Mouse (Mus musculus) kidney, embryonic 16.5 days (tissue): Measurements from ENCODE around the gene 9530053A07Rik. TPM values are rescaled to one million over a fixed set of nuclear protein-coding genes. Genes with fewer than 3 reads are reported as not detected.

Source experiments
- ATAC-seq: fragments of 200-750 bp; cut with Nextera tagmentation; 2 replicates; pipeline ENCODE4 v1.8.0; 2017; ENCODE audit warnings: moderate TSS enrichment; ENCODE audit not compliant: low FRiP score, low TSS enrichment
- H3K27ac ChIP-seq: fragments of 300-500 bp; sonication (generic); 2 replicates; pipeline ENCODE4 v1.5.1; 2014; ENCODE audit warnings: low read length
- H3K27me3 ChIP-seq: fragments of 300-500 bp; sonication (generic); 2 replicates; pipeline ENCODE4 v1.6.1; 2014; ENCODE audit warnings: low read length, control low read depth, mixed read lengths; ENCODE audit not compliant: insufficient read depth
- H3K36me3 ChIP-seq: fragments of 300-500 bp; sonication (generic); 2 replicates; pipeline ENCODE4 v1.6.1; 2014; ENCODE audit warnings: low read length, control low read depth, mixed read lengths; ENCODE audit not compliant: insufficient read depth
- H3K4me1 ChIP-seq: fragments of 300-500 bp; sonication (generic); 2 replicates; pipeline ENCODE4 v1.6.1; 2014; ENCODE audit warnings: low read length, control low read depth, mixed read lengths; ENCODE audit not compliant: insufficient read depth
- H3K4me2 ChIP-seq: fragments of 300-500 bp; sonication (generic); replicated peaks from 2 replicates; pipeline ENCODE4 v1.6.1; 2014; ENCODE audit warnings: low read depth, low read length
- H3K4me3 ChIP-seq: fragments of 300-500 bp; sonication (generic); 2 replicates; pipeline ENCODE4 v1.5.1; 2014; ENCODE audit warnings: mild to moderate bottlenecking, low read length
- H3K9ac ChIP-seq: fragments of 300-500 bp; sonication (generic); replicated peaks from 2 replicates; pipeline ENCODE4 v1.6.1; 2014; ENCODE audit warnings: low read length
- H3K9me3 ChIP-seq: fragments of 300-500 bp; sonication (generic); 2 replicates; pipeline ENCODE4 v1.6.1; 2016; ENCODE audit warnings: low read length, control low read depth
- WGBS: fragments of 180-500 bp; shearing (Covaris S2); extraction: QIAGEN DNeasy Blood & Tissue Kit; methylation state at CpG from one replicate; pipeline ENCODE4 v1.1.7; 2014; 5-methylcytosine and 5-hydroxymethylcytosine counted together
- polyA plus RNA-seq: library from polyadenylated mRNA; unstranded; fragments of >200 nt; fragmentation: Nextera tagmentation; extraction: Ambion mirVana; gene quantifications from 2 replicates; pipeline ENCODE4 v1.2.1, GENCODE M21; 2015

The 9530053A07Rik gene
- polyA plus RNA-seq, 1 experiment from 2014 or later, result not detected

GRCm38 (mm10) chr7:28191489-28191888 is 62.2 kb downstream of the 9530053A07Rik start:
- peaks cover 74% of the 10 kb centered on the region for H3K36me3 ChIP-seq

DNA sequence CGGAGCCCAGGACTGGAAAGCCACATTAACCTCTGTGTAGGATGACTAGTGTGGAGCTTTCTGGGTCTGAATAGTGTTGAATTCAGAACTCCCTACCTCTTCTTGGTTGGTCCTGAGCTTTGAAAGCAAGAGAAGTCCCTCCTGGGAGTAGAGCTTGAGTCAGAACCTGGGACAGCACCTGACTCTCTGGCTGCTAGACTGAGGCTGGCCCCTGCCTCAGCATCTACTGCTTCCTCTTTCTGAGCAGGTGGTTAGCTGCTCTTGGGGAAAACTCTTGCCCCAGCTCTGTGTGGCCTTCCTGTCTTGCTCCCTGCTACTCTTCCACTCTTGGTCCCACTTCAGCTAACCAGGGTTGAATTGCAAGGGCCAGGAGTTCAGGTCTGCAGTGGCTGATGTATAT is 62.6 kb downstream of the 9530053A07Rik start:
- H3K27me3 ChIP-seq, result no peaks in the 10 kb centered on the region
- no peak overlapping the region for H3K27ac ChIP-seq
- no peak for ATAC-seq
- peaks cover 70% of the 10 kb centered on the region for H3K36me3 ChIP-seq
- no peaks in the 10 kb centered on the region for H3K4me1 ChIP-seq
- H3K9ac ChIP-seq, result no peak overlapping the region
- no peak overlapping the region for H3K4me2 ChIP-seq
- H3K9me3 ChIP-seq, result no peaks in the 10 kb centered on the region
- no peak overlapping the region for H3K4me3 ChIP-seq
- WGBS, result 89% methylated on average over 1 of the region's 1 CpGs

More at GRCm38 (mm10) chr7:28191489-28191888, 62.2 kb downstream of the 9530053A07Rik start:
- 91% methylated on average over 3 of the region's 3 CpGs for WGBS
- Histone ChIP-seq H3K4me3 (no peak overlapping the region), H3K27me3 (no peaks in the 10 kb centered on the region), H3K27ac (no peak overlapping the region), H3K4me2 (no peak overlapping the region), H3K4me1 (no peaks in the 10 kb centered on the region), H3K9ac (no peak overlapping the region), H3K9me3 (no peaks in the 10 kb centered on the region)
- no peak for ATAC-seq

DNA sequence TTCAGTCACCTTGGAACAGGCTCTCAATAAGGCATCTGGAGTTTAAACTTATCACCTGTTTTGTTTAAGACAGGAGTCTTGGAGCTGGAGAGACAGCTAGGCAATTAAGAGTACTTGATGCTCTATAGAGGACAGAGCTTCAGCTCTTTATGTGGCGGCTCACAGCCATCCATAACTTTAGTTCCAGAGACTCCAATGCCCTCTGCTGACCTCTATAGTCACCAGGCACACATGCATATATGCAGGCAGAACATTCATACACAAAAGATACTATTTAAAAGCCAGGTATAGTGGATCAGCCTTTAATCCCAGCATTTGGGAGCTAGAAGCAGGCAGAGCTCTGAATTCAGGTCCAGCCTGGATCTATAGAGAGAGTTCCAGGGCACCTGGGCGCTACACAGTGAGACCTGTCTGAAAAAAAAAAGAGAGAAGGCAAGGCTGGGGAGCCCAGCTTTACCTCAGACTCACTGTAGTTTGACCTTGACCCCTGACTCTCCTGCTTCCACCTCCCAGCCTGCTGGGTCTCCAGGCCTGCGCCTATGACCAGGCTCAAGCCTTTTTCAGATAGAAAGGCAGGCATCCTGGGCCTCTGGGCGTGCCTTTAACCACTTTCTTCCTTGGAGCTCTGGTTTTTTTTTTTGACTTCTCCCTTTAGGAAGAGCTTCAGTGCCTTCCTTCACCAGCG is 66.3 kb downstream of the 9530053A07Rik start:
- 68% methylated on average over 5 of the region's 5 CpGs for WGBS
- H3K9me3 ChIP-seq, result no peaks in the 10 kb centered on the region
- H3K4me2 ChIP-seq, result no peak overlapping the region
- H3K27me3 ChIP-seq, result no peaks in the 10 kb centered on the region
- ATAC-seq, result no peak
- H3K9ac ChIP-seq, result no peak overlapping the region
- no peaks in the 10 kb centered on the region for H3K4me1 ChIP-seq
- H3K36me3 ChIP-seq, result peaks cover 43% of the 10 kb centered on the region; the same call in 1 of the 2 replicates
- H3K27ac ChIP-seq, result peak overlapping the region; percentile 58; the same call in 1 of the 2 replicates
- H3K4me3 ChIP-seq, result no peak overlapping the region

- no peaks in the 10 kb centered on the region for H3K9me3 ChIP-seq
- H3K27ac ChIP-seq, result 0 out of 2 replicates have a peak overlapping the region, but pooled peaks have one; percentile 35
- no peaks in the 10 kb centered on the region for H3K4me1 ChIP-seq
- ATAC-seq, result peak; percentile 58; the same call in 1 of the 2 replicates
- H3K9ac ChIP-seq, result no peak overlapping the region
- H3K36me3 ChIP-seq, result peaks cover 34% of the 10 kb centered on the region; the same call in 1 of the 2 replicates
- H3K27me3 ChIP-seq, result no peaks in the 10 kb centered on the region
- H3K4me3 ChIP-seq, result no peak overlapping the region
- 38% methylated on average over 14 of the region's 14 CpGs for WGBS
- no peak overlapping the region for H3K4me2 ChIP-seq
Measured at GRCm38 (mm10) chr7:28196528-28196927, 67.3 kb downstream of the 9530053A07Rik start.

GRCm38 (mm10) chr7:28199054-28199453 is 69.8 kb downstream of the 9530053A07Rik start:
- H3K9me3 ChIP-seq, result no peaks in the 10 kb centered on the region
- no peaks in the 10 kb centered on the region for H3K27me3 ChIP-seq
- H3K27ac ChIP-seq, result no peak overlapping the region
- no peak overlapping the region for H3K9ac ChIP-seq
- H3K4me3 ChIP-seq, result no peak overlapping the region
- no peak overlapping the region for H3K4me2 ChIP-seq
- 68% methylated on average over 4 of the region's 4 CpGs for WGBS
- no peak for ATAC-seq
- peaks cover 16% of the 10 kb centered on the region; the same call in 1 of the 2 replicates for H3K36me3 ChIP-seq
- H3K4me1 ChIP-seq, result no peaks in the 10 kb centered on the region

DNA sequence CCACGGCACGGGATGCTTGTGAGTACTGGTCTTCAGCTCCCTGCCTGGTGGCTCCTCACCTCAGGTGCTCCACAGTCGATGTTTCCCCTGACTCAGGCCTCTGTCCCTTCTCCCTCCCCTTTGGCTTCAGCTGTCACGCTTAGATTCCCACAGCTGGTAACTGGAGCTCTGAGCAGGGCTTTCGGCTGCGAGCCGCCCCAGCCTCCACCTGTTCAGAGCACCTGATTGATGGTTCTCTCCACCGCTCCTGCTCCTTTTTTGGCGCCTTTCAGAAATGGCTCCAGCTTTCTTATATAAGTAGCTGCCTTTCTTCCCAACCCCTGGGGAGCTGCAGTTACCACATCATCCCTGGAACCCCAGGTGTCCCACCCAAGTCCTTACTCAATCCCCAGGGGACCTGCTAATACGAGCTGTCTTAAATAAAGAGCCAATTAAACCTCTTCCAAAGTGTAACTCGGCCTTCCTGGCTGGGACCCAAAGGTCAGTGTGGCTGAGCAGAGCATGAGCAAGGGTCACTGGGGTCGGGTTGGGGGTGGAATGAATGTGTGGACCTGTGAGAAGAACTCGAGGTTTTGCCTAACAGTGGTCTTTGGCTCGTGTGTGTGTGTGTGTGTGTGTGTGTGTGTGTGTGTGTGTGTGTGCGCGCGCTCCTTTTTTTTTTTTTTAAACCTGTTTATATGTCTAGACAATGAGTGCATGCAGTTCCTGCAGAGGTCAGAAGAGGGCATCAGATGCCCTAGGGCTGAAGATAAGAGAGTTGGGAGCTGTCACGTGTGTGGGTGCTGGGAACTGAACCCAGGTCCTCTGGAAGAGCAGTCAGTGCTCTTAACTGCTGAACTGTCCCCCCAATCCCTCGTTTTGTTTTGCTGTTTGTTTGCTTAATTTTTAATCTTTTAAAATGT is 74.2 kb downstream of the 9530053A07Rik start:
- Histone ChIP-seq H3K9me3 (no peaks in the 10 kb centered on the region), H3K36me3 (no peaks in the 10 kb centered on the region), H3K27me3 (no peaks in the 10 kb centered on the region), H3K27ac (0 out of 2 replicates have a peak overlapping the region, but pooled peaks have one; percentile 33), H3K4me2 (no peak overlapping the region; the same call in 1 of the 2 replicates), H3K4me1 (no peaks in the 10 kb centered on the region), H3K4me3 (no peak overlapping the region), H3K9ac (no peak overlapping the region)
- ATAC-seq, result peak; percentile 90
- WGBS, result 31% methylated on average over 19 of the region's 19 CpGs

GRCm38 (mm10) chr7:28206044-28206600 is 76.9 kb downstream of the 9530053A07Rik start:
- H3K4me2 ChIP-seq, result no peak overlapping the region
- 67% methylated on average over 4 of the region's 4 CpGs for WGBS
- ATAC-seq, result no peak
- no peaks in the 10 kb centered on the region for H3K9me3 ChIP-seq
- H3K4me3 ChIP-seq, result no peak overlapping the region
- no peaks in the 10 kb centered on the region for H3K27me3 ChIP-seq
- H3K4me1 ChIP-seq, result no peaks in the 10 kb centered on the region
- no peaks in the 10 kb centered on the region for H3K36me3 ChIP-seq
- H3K9ac ChIP-seq, result no peak overlapping the region
- H3K27ac ChIP-seq, result no peak overlapping the region

GRCm38 (mm10) chr7:28208396-28208987 is 79.2 kb downstream of the 9530053A07Rik start:
- Histone ChIP-seq H3K27me3 (no peaks in the 10 kb centered on the region), H3K36me3 (no peaks in the 10 kb centered on the region), H3K4me1 (no peaks in the 10 kb centered on the region), H3K27ac (no peak overlapping the region), H3K9me3 (no peaks in the 10 kb centered on the region), H3K4me2 (peak overlapping the region; percentile 53), H3K4me3 (peak overlapping the region; percentile 33), H3K9ac (peak overlapping the region; percentile 46)
- WGBS, result 37% methylated on average over 12 of the region's 12 CpGs
- ATAC-seq, result no peak

DNA sequence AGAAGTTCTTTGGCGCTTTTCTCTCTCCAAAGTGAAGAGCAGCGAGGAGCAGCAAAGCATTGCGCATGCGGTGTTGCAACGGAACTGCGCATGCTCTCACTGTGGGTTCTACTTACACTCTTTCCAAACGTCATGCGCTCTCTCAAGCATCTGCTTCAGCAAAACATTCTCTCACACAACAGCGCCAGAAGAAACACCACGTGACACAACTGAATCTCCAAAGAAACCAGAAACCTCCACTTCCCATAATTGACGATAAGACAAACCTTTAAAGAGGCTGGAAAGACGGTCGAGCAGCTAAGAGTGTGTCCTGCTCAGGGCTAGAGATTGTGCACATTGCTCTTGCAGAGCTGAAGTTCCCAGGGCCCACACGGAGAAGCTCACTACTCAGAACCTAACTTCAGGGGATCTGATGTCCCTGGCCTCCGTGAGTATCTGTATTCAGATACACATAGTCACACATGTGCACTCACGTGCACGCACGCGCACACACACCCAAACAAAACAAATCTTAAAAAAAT is 79.8 kb downstream of the 9530053A07Rik start:
- Histone ChIP-seq H3K9ac (peak overlapping the region; percentile 46), H3K4me3 (peak overlapping the region; percentile 33), H3K27ac (0 out of 2 replicates have a peak overlapping the region, but pooled peaks have one; percentile 38), H3K27me3 (no peaks in the 10 kb centered on the region), H3K4me2 (peak overlapping the region; percentile 53), H3K9me3 (no peaks in the 10 kb centered on the region), H3K36me3 (no peaks in the 10 kb centered on the region), H3K4me1 (no peaks in the 10 kb centered on the region)
- 54% methylated on average over 19 of the region's 19 CpGs for WGBS
- peak; percentile 83; the same call in 1 of the 2 replicates for ATAC-seq
